Mouse (Mus musculus): ENCODE measurements around the gene Tuba3b.

Gene Tuba3b

GRCm38 (mm10) chr6:145664208-145664607 is 48.7 kb downstream of the Tuba3b start:
- in situ Hi-C loops (cut with MseI, MboI): loop anchor here in 1 of 2 experiments (5.0 kb wide), 1 partner anchor 128 kb away; no protein-coding TSS in a partner anchor

- in situ Hi-C loops (cut with MseI, MboI): no loop called here
Observed at GRCm38 (mm10) chr6:145665751-145666150, 50.2 kb downstream of the Tuba3b start.

- in situ Hi-C loops (cut with MseI, MboI): no loop called here
Observed at GRCm38 (mm10) chr6:145667654-145668053, 52.1 kb downstream of the Tuba3b start.

- in situ Hi-C loops (cut with MseI, MboI): no loop called here
Observed at GRCm38 (mm10) chr6:145669596-145670071, 54.1 kb downstream of the Tuba3b start.
